Mouse (Mus musculus): Measurements from ENCODE around the gene Bard1.

The Bard1 gene

GRCm38 (mm10) chr1:71102344-71103173, at the start of gene Bard1:
Gene Bard1 (minus strand): TSS chr1:71103146.
- in situ Hi-C loops (cut with MboI; ENCODE audit: unreplicated experiment in 2 of 2) = loop anchor here (10.0 to 25.0 kb wide), 3 partner anchors 460 to 1122 kb away; partner anchors contain the start of gene Atic (in 2 of the 2)

GRCm38 (mm10) chr1:71127171-71127570, 24.2 kb upstream of the Bard1 start:
- in situ Hi-C loops (cut with MboI; ENCODE audit: unreplicated experiment in 2 of 2) = no loop called here

GRCm38 (mm10) chr1:71118511-71118910, 15.6 kb upstream of the Bard1 start:
- in situ Hi-C loops (cut with MboI; ENCODE audit: unreplicated experiment in 2 of 2) = loop anchor here (25.0 kb wide), 1 partner anchor 444 kb away; the partner anchor contains the start of gene Atic (in 2 of the 2)

- in situ Hi-C loops (cut with MboI; ENCODE audit: unreplicated experiment in 2 of 2) = loop anchor here (25.0 kb wide), 1 partner anchor 445 kb away; the partner anchor contains the start of gene Atic (in 2 of the 2)
Measured at GRCm38 (mm10) chr1:71117253-71117652, 14.3 kb upstream of the Bard1 start.

GRCm38 (mm10) chr1:71115781-71116180, 12.8 kb upstream of the Bard1 start:
- in situ Hi-C loops (cut with MboI; ENCODE audit: unreplicated experiment in 2 of 2) = loop anchor here (25.0 kb wide), 1 partner anchor 447 kb away; the partner anchor contains the start of gene Atic (in 2 of the 2)

- in situ Hi-C loops (cut with MboI; ENCODE audit: unreplicated experiment in 2 of 2) = loop anchor here (10.0 to 25.0 kb wide), 3 partner anchors 452 to 1115 kb away; partner anchors contain the start of gene Atic (in 2 of the 2)
Measured at GRCm38 (mm10) chr1:71109858-71110257, 6.9 kb upstream of the Bard1 start.

GRCm38 (mm10) chr1:71106127-71106526, 3.2 kb upstream of the Bard1 start:
- in situ Hi-C loops (cut with MboI; ENCODE audit: unreplicated experiment in 2 of 2) = loop anchor here (10.0 to 25.0 kb wide), 3 partner anchors 456 to 1119 kb away; partner anchors contain the start of gene Atic (in 2 of the 2)

GRCm38 (mm10) chr1:71105724-71106123, 2.8 kb upstream of the Bard1 start:
- in situ Hi-C loops (cut with MboI; ENCODE audit: unreplicated experiment in 2 of 2) = loop anchor here (10.0 to 25.0 kb wide), 3 partner anchors 457 to 1119 kb away; partner anchors contain the start of gene Atic (in 2 of the 2)

GRCm38 (mm10) chr1:71103174-71103864, 373 bp upstream of the Bard1 start:
- in situ Hi-C loops (cut with MboI; ENCODE audit: unreplicated experiment in 2 of 2) = loop anchor here (10.0 to 25.0 kb wide), 3 partner anchors 459 to 1121 kb away; partner anchors contain the start of gene Atic (in 2 of the 2)

- in situ Hi-C loops (cut with MboI; ENCODE audit: unreplicated experiment in 2 of 2) = loop anchor here (10.0 to 25.0 kb wide), 3 partner anchors 461 to 1123 kb away; partner anchors contain the start of gene Atic (in 2 of the 2)
Measured at GRCm38 (mm10) chr1:71101369-71101970, 1.5 kb downstream of the Bard1 start.

- in situ Hi-C loops (cut with MboI; ENCODE audit: unreplicated experiment in 2 of 2) = loop anchor here (10.0 to 25.0 kb wide), 3 partner anchors 462 to 1124 kb away; partner anchors contain the start of gene Atic (in 2 of the 2)
Measured at GRCm38 (mm10) chr1:71100591-71101368, 2.2 kb downstream of the Bard1 start.

GRCm38 (mm10) chr1:71099945-71100515, 2.9 kb downstream of the Bard1 start:
- in situ Hi-C loops (cut with MboI; ENCODE audit: unreplicated experiment in 2 of 2) = loop anchor here (10.0 to 25.0 kb wide), 3 partner anchors 462 to 1125 kb away; partner anchors contain the start of gene Atic (in 2 of the 2)

GRCm38 (mm10) chr1:71096031-71096430, 6.9 kb downstream of the Bard1 start:
- in situ Hi-C loops (cut with MboI; ENCODE audit: unreplicated experiment in 2 of 2) = no loop called here

- in situ Hi-C loops (cut with MboI; ENCODE audit: unreplicated experiment in 2 of 2) = no loop called here
Measured at GRCm38 (mm10) chr1:71095211-71095805, 7.6 kb downstream of the Bard1 start.

GRCm38 (mm10) chr1:71075651-71076050, 27.3 kb downstream of the Bard1 start:
- in situ Hi-C loops (cut with MboI; ENCODE audit: unreplicated experiment in 2 of 2) = no loop called here

GRCm38 (mm10) chr1:71070771-71071170, 32.2 kb downstream of the Bard1 start:
- in situ Hi-C loops (cut with MboI; ENCODE audit: unreplicated experiment in 2 of 2) = loop anchor here in 1 of 2 experiments (25.0 kb wide), 1 partner anchor 892 kb away; no protein-coding TSS in a partner anchor

GRCm38 (mm10) chr1:71068728-71069304, 34.1 kb downstream of the Bard1 start:
- in situ Hi-C loops (cut with MboI; ENCODE audit: unreplicated experiment in 2 of 2) = loop anchor here in 1 of 2 experiments (25.0 kb wide), 1 partner anchor 893 kb away; no protein-coding TSS in a partner anchor

GRCm38 (mm10) chr1:71063885-71064492, 39.0 kb downstream of the Bard1 start:
- in situ Hi-C loops (cut with MboI; ENCODE audit: unreplicated experiment in 2 of 2) = loop anchor here in 1 of 2 experiments (25.0 kb wide), 1 partner anchor 898 kb away; no protein-coding TSS in a partner anchor

All from v-Abl transformed pro-B cells (cell line).